Mouse (Mus musculus) stomach, postnatal 0 days (tissue): ENCODE results near the gene Rasa2.

Source experiments
- CTCF ChIP-seq: IDR thresholded peaks from 2 replicates; pipeline ENCODE4 v1.5.1; 2016; ENCODE audit warnings: antibody characterized with exemption, low read depth, mild to moderate bottlenecking, moderate library complexity
- EP300 ChIP-seq: optimal IDR thresholded peaks from 2 replicates; pipeline ENCODE3; 2016; ENCODE audit warnings: antibody characterized with exemption

GRCm38 (mm10) chr9:96674301-96674700, 42.9 kb upstream of the Rasa2 start:
- TF ChIP-seq EP300 = no peak
- TF ChIP-seq CTCF = no peak
